Mouse (Mus musculus) spleen, adult 2 months (tissue): ENCODE results near the gene Tnfrsf18.

ENCODE experiments used
- CTCF ChIP-seq: fragments of 200-500 bp; IDR thresholded peaks from 2 replicates; pipeline ENCODE4 v1.5.1; 2011; ENCODE audit warnings: mild to moderate bottlenecking, inconsistent platforms; ENCODE audit not compliant: insufficient read depth, insufficient read length, insufficient replicate concordance; ENCODE audit errors: extremely low read depth
- POLR2A ChIP-seq: fragments of 200-500 bp; IDR thresholded peaks from 2 replicates; pipeline ENCODE4 v1.6.1; 2011; ENCODE audit warnings: low read depth, low read length, inconsistent platforms

DNA sequence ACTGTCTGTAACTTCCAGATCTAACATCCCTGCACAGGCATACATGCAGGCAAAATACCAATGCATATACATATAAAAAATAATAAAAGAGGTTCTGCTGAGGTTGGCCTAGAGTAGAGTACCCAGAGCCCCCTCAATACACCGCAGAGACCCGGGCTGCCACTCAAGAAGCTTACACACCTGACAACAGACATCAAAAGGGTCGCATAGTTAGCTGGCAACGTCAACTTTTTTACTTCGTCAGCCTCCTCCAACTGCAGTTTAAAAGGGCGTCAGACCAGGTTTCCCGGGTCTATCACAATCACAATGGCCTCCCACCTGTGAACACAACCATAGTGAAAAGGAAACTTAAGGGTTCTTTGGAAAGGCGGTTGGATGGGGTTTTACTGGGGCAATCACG lies 2.4 kb upstream of the Tnfrsf18 start:
- TF ChIP-seq CTCF = no peak
- TF ChIP-seq POLR2A = no peak
